Mouse (Mus musculus) ovary, postnatal 10 days (tissue): ENCODE measurements around the gene Mfn1.

Experiments used
- DNase-seq: peaks from one replicate; pipeline ENCODE4 v3.0.0; 2022; ENCODE audit warnings: low spot score

Gene Mfn1

GRCm38 (mm10) chr3:32611606-32612170, 82.4 kb downstream of the Mfn1 start:
- no peak for DNase-seq

- DNase-seq, result no peak
Observed at GRCm38 (mm10) chr3:32614786-32615185, 85.5 kb downstream of the Mfn1 start.

- DNase-seq, result no peak
Observed at GRCm38 (mm10) chr3:32615376-32615775, 86.1 kb downstream of the Mfn1 start.

- no peak for DNase-seq
Observed at GRCm38 (mm10) chr3:32616006-32616330, 86.7 kb downstream of the Mfn1 start.

- DNase-seq, result peak; percentile 23
Observed at GRCm38 (mm10) chr3:32616331-32617052, 87.2 kb downstream of the Mfn1 start, which contains the start of gene Gnb4. Gnb4 (minus strand) TSS chr3:32616585.

GRCm38 (mm10) chr3:32617053-32617642, 87.9 kb downstream of the Mfn1 start:
- DNase-seq, result no peak

- DNase-seq, result no peak
Observed at GRCm38 (mm10) chr3:32621658-32622057, 92.4 kb downstream of the Mfn1 start.

GRCm38 (mm10) chr3:32622106-32622505, 92.8 kb downstream of the Mfn1 start:
- DNase-seq, result no peak

- DNase-seq, result no peak
Observed at GRCm38 (mm10) chr3:32628141-32628540, 98.9 kb downstream of the Mfn1 start.
